Mouse (Mus musculus) CH12.LX (cell line): ENCODE measurements at regions not wholly inside any gene's neighbourhood (a gene's known extent, or its start where the extent isn't known, plus 50 kb on each side); places are given as distances from the start of the nearest gene placed in this dataset.

Experiments used
- CTCF ChIP-seq, 2 experiments: IDR thresholded peaks in 1 of 2; conservative IDR thresholded peaks in 1 of 2; 2 replicates each; pipeline ENCODE4 v1.5.1; 2011 to 2012; ENCODE audit warnings: low read depth in 2 of 2, low read length in 2 of 2, improper control_type of control experiment in 1 of 2, inconsistent platforms in 1 of 2, mild to moderate bottlenecking in 1 of 2, moderate library complexity in 1 of 2
- E2F4 ChIP-seq: IDR thresholded peaks from 2 replicates; pipeline ENCODE4 v1.6.1; 2011; ENCODE audit warnings: low read depth, low read length, improper control_type of control experiment; ENCODE audit not compliant: insufficient replicate concordance
- HCFC1 ChIP-seq: IDR thresholded peaks from 2 replicates; pipeline ENCODE4 v1.6.1; 2012; ENCODE audit warnings: low read depth, mild to moderate bottlenecking, inconsistent platforms, low read length, improper control_type of control experiment
- JUN ChIP-seq: IDR thresholded peaks from 2 replicates; pipeline ENCODE4 v1.6.1; 2011; ENCODE audit warnings: low read depth, mild to moderate bottlenecking, low read length, improper control_type of control experiment, moderate library complexity; ENCODE audit not compliant: insufficient read depth
- KAT2A ChIP-seq: IDR thresholded peaks from 2 replicates; pipeline ENCODE4 v1.6.1; 2012; ENCODE audit warnings: low read length, improper control_type of control experiment, inconsistent platforms; ENCODE audit not compliant: insufficient replicate concordance
- MAFK ChIP-seq: IDR thresholded peaks from 2 replicates; pipeline ENCODE4 v1.6.1; 2011; ENCODE audit warnings: low read length, improper control_type of control experiment; ENCODE audit not compliant: insufficient replicate concordance
- MAZ ChIP-seq: IDR thresholded peaks from 2 replicates; pipeline ENCODE4 v1.6.1; 2012; ENCODE audit warnings: low read depth, mild to moderate bottlenecking, inconsistent platforms, low read length, improper control_type of control experiment, moderate library complexity
- POLR2A ChIP-seq: IDR thresholded peaks from 2 replicates; pipeline ENCODE4 v1.6.1; 2011; ENCODE audit warnings: low read depth, mild to moderate bottlenecking, improper control_type of control experiment, low read length
- RAD21 ChIP-seq: IDR thresholded peaks from 2 replicates; pipeline ENCODE4 v1.6.1; 2011; ENCODE audit warnings: low read depth, mild to moderate bottlenecking, low read length, improper control_type of control experiment, moderate library complexity
- RCOR1 ChIP-seq: conservative IDR thresholded peaks from 2 replicates; pipeline ENCODE4 v1.6.1; 2012; ENCODE audit warnings: low read depth, mild to moderate bottlenecking, inconsistent platforms, low read length, improper control_type of control experiment
- SIN3A ChIP-seq: IDR thresholded peaks from 2 replicates; pipeline ENCODE4 v1.6.1; 2012; ENCODE audit warnings: low read length, improper control_type of control experiment, inconsistent platforms
- ZC3H11A ChIP-seq: IDR thresholded peaks from 2 replicates; pipeline ENCODE4 v1.6.1; 2012; ENCODE audit warnings: low read depth, mild to moderate bottlenecking, inconsistent platforms, low read length, improper control_type of control experiment
- ZKSCAN1 ChIP-seq: IDR thresholded peaks from 2 replicates; pipeline ENCODE4 v1.6.1; 2012; ENCODE audit warnings: low read depth, inconsistent platforms, low read length, improper control_type of control experiment, borderline replicate concordance
- ZNF384 ChIP-seq: IDR thresholded peaks from 2 replicates; pipeline ENCODE4 v1.6.1; 2012; ENCODE audit warnings: low read depth, low read length, improper control_type of control experiment, inconsistent platforms

GRCm38 (mm10) chr3:147285496-147285895, 433.3 kb downstream of the Ttll7 start:
- no peak for TF ChIP-seq CTCF (conservative IDR thresholded peaks at IDR 0.05 in 1 of 2, IDR thresholded peaks at IDR 0.05 in 1 of 2; ENCODE audit: low read depth in 2 of 2, low read length in 2 of 2)
- TF ChIP-seq MAFK = no peak
- TF ChIP-seq RAD21 = no peak
- TF ChIP-seq KAT2A = no peak
- TF ChIP-seq ZC3H11A = no peak
- TF ChIP-seq RCOR1 = no peak
- TF ChIP-seq E2F4 = no peak
- no peak for TF ChIP-seq POLR2A
- no peak for TF ChIP-seq MAZ
- no peak for TF ChIP-seq ZNF384
- TF ChIP-seq HCFC1 = no peak
- TF ChIP-seq SIN3A = no peak
- no peak for TF ChIP-seq ZKSCAN1
- no peak for TF ChIP-seq JUN
